Mouse (Mus musculus): Measurements from ENCODE around the gene Brap. TPM values are rescaled to one million over a fixed set of nuclear protein-coding genes. Genes with fewer than 3 reads are reported as not detected.

The Brap gene
- total and polyA plus RNA-seq, 3 experiments, result 16.6 to 29.8 (median 27.8) TPM

- Histone ChIP-seq H3K27ac (peak overlapping the region; percentile 99), H3K9ac (ENCODE audit: low read depth, low read length) (peak overlapping the region; percentile 92), H3K4me3 (peak overlapping the region; percentile 83), H3K79me2 (replicated peaks; ENCODE audit: control insufficient read depth, insufficient read depth, low read length) (peaks cover 7% of the 10 kb centered on the region; the same call in 1 of the 2 replicates), H3K27me3 (ENCODE audit: control insufficient read depth, insufficient read depth, low read length) (no peaks in the 10 kb centered on the region), H3K4me1 (ENCODE audit: control insufficient read depth, insufficient read depth, low read length) (peaks cover 8% of the 10 kb centered on the region), H3K36me3 (ENCODE audit: control insufficient read depth, insufficient read depth, low read length) (peaks cover 5% of the 10 kb centered on the region)
- TF ChIP-seq CTCF (IDR thresholded peaks at IDR 0.05), result 0 out of 2 replicates have a peak, but pooled peaks have one; percentile 14
- TF ChIP-seq EP300 (IDR thresholded peaks at IDR 0.05; ENCODE audit: insufficient read depth, low read depth, low read length), result no peak
- peak; percentile 56; the same call in 1 of the 2 replicates for TF ChIP-seq POLR2A (IDR thresholded peaks at IDR 0.05; ENCODE audit: insufficient read depth, low read depth, low read length)
- intact Hi-C loops (cut with DNase I), result loop anchor here (2.0 to 5.0 kb wide), 3 partner anchors 52 to 316 kb away; partner anchors contain the start of genes Acad10, Brap, Naa25 and Sh2b3
- DNase-seq, result peak; percentile 67 to 68
- WGBS, result 1% methylated on average over 23 of the region's 32 CpGs
These were observed 52.7 kb downstream of the Brap start for GRCm38 (mm10) chr5:121712934-121713538.

- H3K4me1 ChIP-seq (ENCODE audit: control insufficient read depth, insufficient read depth, low read length), result peaks cover 8% of the 10 kb centered on the region
- H3K36me3 ChIP-seq (ENCODE audit: control insufficient read depth, insufficient read depth, low read length), result peaks cover 7% of the 10 kb centered on the region
- peak overlapping the region; percentile 20 for H3K27ac ChIP-seq
- intact Hi-C loops (cut with DNase I), result loop anchor here (5.0 kb wide), 2 partner anchors 123 to 317 kb away; partner anchors contain the start of genes Naa25 and Sh2b3
- no peak for DNase-seq
- peaks cover 9% of the 10 kb centered on the region; the same call in 1 of the 2 replicates for H3K79me2 ChIP-seq (replicated peaks; ENCODE audit: control insufficient read depth, insufficient read depth, low read length)
- TF ChIP-seq CTCF (IDR thresholded peaks at IDR 0.05) (no peak), EP300 (IDR thresholded peaks at IDR 0.05; ENCODE audit: insufficient read depth, low read depth, low read length) (no peak), POLR2A (IDR thresholded peaks at IDR 0.05; ENCODE audit: insufficient read depth, low read depth, low read length) (no peak)
- H3K9ac ChIP-seq (ENCODE audit: low read depth, low read length), result no peak overlapping the region
- H3K4me3 ChIP-seq, result no peak overlapping the region
- 73% methylated on average over 1 of the region's 1 CpGs for WGBS
- H3K27me3 ChIP-seq (ENCODE audit: control insufficient read depth, insufficient read depth, low read length), result no peaks in the 10 kb centered on the region
These were observed 54.0 kb downstream of the Brap start for GRCm38 (mm10) chr5:121714331-121714730.

GRCm38 (mm10) chr5:121714928-121715327 is 54.6 kb downstream of the Brap start:
- Histone ChIP-seq H3K27me3 (ENCODE audit: control insufficient read depth, insufficient read depth, low read length) (no peaks in the 10 kb centered on the region), H3K4me3 (no peak overlapping the region), H3K36me3 (ENCODE audit: control insufficient read depth, insufficient read depth, low read length) (peaks cover 9% of the 10 kb centered on the region), H3K79me2 (replicated peaks; ENCODE audit: control insufficient read depth, insufficient read depth, low read length) (peaks cover 11% of the 10 kb centered on the region), H3K4me1 (ENCODE audit: control insufficient read depth, insufficient read depth, low read length) (peaks cover 11% of the 10 kb centered on the region), H3K9ac (ENCODE audit: low read depth, low read length) (no peak overlapping the region), H3K27ac (no peak overlapping the region; the same call in 1 of the 2 replicates)
- intact Hi-C loops (cut with DNase I), result loop anchor here (5.0 kb wide), 2 partner anchors 122 to 318 kb away; partner anchors contain the start of genes Naa25 and Sh2b3
- no peak for DNase-seq
- 65% methylated on average over 6 of the region's 6 CpGs for WGBS
- peak; percentile 23; the same call in 1 of the 2 replicates for TF ChIP-seq CTCF (IDR thresholded peaks at IDR 0.05)
- no peak for TF ChIP-seq POLR2A (IDR thresholded peaks at IDR 0.05; ENCODE audit: insufficient read depth, low read depth, low read length)

GRCm38 (mm10) chr5:121718462-121718861 is 58.1 kb downstream of the Brap start:
- Histone ChIP-seq H3K27me3 (ENCODE audit: control insufficient read depth, insufficient read depth, low read length) (no peaks in the 10 kb centered on the region), H3K79me2 (replicated peaks; ENCODE audit: control insufficient read depth, insufficient read depth, low read length) (peaks cover 14% of the 10 kb centered on the region), H3K4me1 (ENCODE audit: control insufficient read depth, insufficient read depth, low read length) (peaks cover 21% of the 10 kb centered on the region), H3K9ac (ENCODE audit: low read depth, low read length) (no peak overlapping the region), H3K4me3 (no peak overlapping the region), H3K36me3 (ENCODE audit: control insufficient read depth, insufficient read depth, low read length) (peaks cover 22% of the 10 kb centered on the region), H3K27ac (no peak overlapping the region)
- no peak for DNase-seq
- TF ChIP-seq POLR2A (IDR thresholded peaks at IDR 0.05; ENCODE audit: insufficient read depth, low read depth, low read length) (no peak), EP300 (IDR thresholded peaks at IDR 0.05; ENCODE audit: insufficient read depth, low read depth, low read length) (no peak), CTCF (IDR thresholded peaks at IDR 0.05) (no peak)
- intact Hi-C loops (cut with DNase I), result no loop called here
- WGBS, result 67% methylated on average over 5 of the region's 5 CpGs

- Histone ChIP-seq H3K27me3 (ENCODE audit: control insufficient read depth, insufficient read depth, low read length) (no peaks in the 10 kb centered on the region), H3K27ac (peak overlapping the region; percentile 38; the same call in 1 of the 2 replicates), H3K36me3 (ENCODE audit: control insufficient read depth, insufficient read depth, low read length) (peaks cover 16% of the 10 kb centered on the region), H3K4me1 (ENCODE audit: control insufficient read depth, insufficient read depth, low read length) (peaks cover 16% of the 10 kb centered on the region), H3K4me3 (no peak overlapping the region), H3K79me2 (replicated peaks; ENCODE audit: control insufficient read depth, insufficient read depth, low read length) (peaks cover 17% of the 10 kb centered on the region), H3K9ac (ENCODE audit: low read depth, low read length) (no peak overlapping the region)
- 49% methylated on average over 5 of the region's 5 CpGs for WGBS
- no peak for TF ChIP-seq EP300 (IDR thresholded peaks at IDR 0.05; ENCODE audit: insufficient read depth, low read depth, low read length)
- peak; percentile 57 for TF ChIP-seq CTCF (IDR thresholded peaks at IDR 0.05)
- DNase-seq, result no peak
- intact Hi-C loops (cut with DNase I), result no loop called here
These were observed 60.7 kb downstream of the Brap start for GRCm38 (mm10) chr5:121720888-121721585.

- intact Hi-C loops (cut with DNase I), result no loop called here
- H3K27me3 ChIP-seq (ENCODE audit: control insufficient read depth, insufficient read depth, low read length), result no peaks in the 10 kb centered on the region
- 46% methylated on average over 3 of the region's 3 CpGs for WGBS
- peaks cover 17% of the 10 kb centered on the region for H3K79me2 ChIP-seq (replicated peaks; ENCODE audit: control insufficient read depth, insufficient read depth, low read length)
- no peak overlapping the region for H3K4me3 ChIP-seq
- peak overlapping the region; percentile 38; the same call in 1 of the 2 replicates for H3K27ac ChIP-seq
- H3K9ac ChIP-seq (ENCODE audit: low read depth, low read length), result no peak overlapping the region
- DNase-seq, result no peak
- H3K4me1 ChIP-seq (ENCODE audit: control insufficient read depth, insufficient read depth, low read length), result peaks cover 14% of the 10 kb centered on the region
- H3K36me3 ChIP-seq (ENCODE audit: control insufficient read depth, insufficient read depth, low read length), result peaks cover 16% of the 10 kb centered on the region
- TF ChIP-seq CTCF (IDR thresholded peaks at IDR 0.05) (no peak), POLR2A (IDR thresholded peaks at IDR 0.05; ENCODE audit: insufficient read depth, low read depth, low read length) (no peak), EP300 (IDR thresholded peaks at IDR 0.05; ENCODE audit: insufficient read depth, low read depth, low read length) (no peak)
These were observed 61.5 kb downstream of the Brap start for GRCm38 (mm10) chr5:121721841-121722240.

Measured in heart, adult 2 months (tissue).